Mouse (Mus musculus) forebrain, embryonic 16.5 days (tissue): ENCODE measurements around the gene Txnrd1. TPM values are rescaled to one million over a fixed set of nuclear protein-coding genes. Genes with fewer than 3 reads are reported as not detected.

ENCODE experiments used
- ATAC-seq: fragments of 200-750 bp; cut with Nextera tagmentation; 2 replicates; pipeline ENCODE4 v1.8.0; 2017; ENCODE audit warnings: mild to moderate bottlenecking, moderate library complexity
- H3K27ac ChIP-seq: fragments of 300-500 bp; sonication (generic); 2 replicates; pipeline ENCODE4 v1.5.1; 2014; ENCODE audit warnings: low read length, control low read depth
- H3K27me3 ChIP-seq: fragments of 300-500 bp; sonication (generic); replicated peaks from 2 replicates; pipeline ENCODE4 v1.6.1; 2014; ENCODE audit warnings: low read length; ENCODE audit not compliant: control insufficient read depth, insufficient read depth
- H3K36me3 ChIP-seq: fragments of 300-500 bp; sonication (generic); 2 replicates; pipeline ENCODE4 v1.6.1; 2014; ENCODE audit not compliant: control insufficient read depth, insufficient read depth
- H3K4me1 ChIP-seq: fragments of 300-500 bp; sonication (generic); replicated peaks from 2 replicates; pipeline ENCODE4 v1.6.1; 2014; ENCODE audit warnings: low read length; ENCODE audit not compliant: control insufficient read depth, insufficient read depth
- H3K4me2 ChIP-seq: fragments of 300-500 bp; sonication (generic); 2 replicates; pipeline ENCODE4 v1.6.1; 2014; ENCODE audit warnings: mild to moderate bottlenecking, low read length, control low read depth
- H3K4me3 ChIP-seq: fragments of 300-500 bp; sonication (generic); replicated peaks from 2 replicates; pipeline ENCODE4 v1.5.1; 2014; ENCODE audit warnings: mild to moderate bottlenecking, low read length, control low read depth
- H3K9ac ChIP-seq: fragments of 300-500 bp; sonication (generic); replicated peaks from 2 replicates; pipeline ENCODE4 v1.6.1; 2014; ENCODE audit warnings: low read depth, low read length, control low read depth
- H3K9me3 ChIP-seq: fragments of 300-500 bp; sonication (generic); 2 replicates; pipeline ENCODE4 v1.6.1; 2016; ENCODE audit warnings: low read length; ENCODE audit not compliant: control insufficient read depth
- WGBS: fragments of 180-500 bp; shearing (Covaris S2); extraction: QIAGEN DNeasy Blood & Tissue Kit; methylation state at CpG from one replicate; pipeline ENCODE4 v1.1.7; 2014; 5-methylcytosine and 5-hydroxymethylcytosine counted together
- polyA plus RNA-seq: library from polyadenylated mRNA; unstranded; fragments of >200 nt; fragmentation: Nextera tagmentation; extraction: Ambion mirVana; gene quantifications from 2 replicates; pipeline ENCODE4 v1.2.1, GENCODE M21; 2015

Txnrd1 gene
- polyA plus RNA-seq, 1 experiment from 2014 or later: 157 TPM

GRCm38 (mm10) chr10:82826516-82826915, 7.2 kb upstream of the Txnrd1 start:
- Histone ChIP-seq H3K4me3 (no peak overlapping the region), H3K27me3 (no peaks in the 10 kb centered on the region), H3K36me3 (no peaks in the 10 kb centered on the region), H3K9me3 (no peaks in the 10 kb centered on the region), H3K9ac (no peak overlapping the region), H3K27ac (no peak overlapping the region), H3K4me2 (peak overlapping the region; percentile 11; the same call in 1 of the 2 replicates), H3K4me1 (peaks cover 13% of the 10 kb centered on the region)
- WGBS: 31% methylated on average over 6 of the region's 6 CpGs
- ATAC-seq: peak; percentile 94

- Histone ChIP-seq H3K27ac (no peak overlapping the region), H3K9ac (no peak overlapping the region), H3K36me3 (no peaks in the 10 kb centered on the region), H3K9me3 (no peaks in the 10 kb centered on the region), H3K4me3 (no peak overlapping the region), H3K4me2 (no peak overlapping the region), H3K4me1 (no peaks in the 10 kb centered on the region), H3K27me3 (no peaks in the 10 kb centered on the region)
- ATAC-seq: no peak
- 70% methylated on average over 3 of the region's 3 CpGs for WGBS
Measured at GRCm38 (mm10) chr10:82835898-82836297, 2.1 kb downstream of the Txnrd1 start.

- Histone ChIP-seq H3K4me2 (no peak overlapping the region), H3K4me3 (no peak overlapping the region), H3K4me1 (no peaks in the 10 kb centered on the region), H3K9ac (no peak overlapping the region), H3K27me3 (no peaks in the 10 kb centered on the region), H3K36me3 (no peaks in the 10 kb centered on the region), H3K9me3 (no peaks in the 10 kb centered on the region), H3K27ac (no peak overlapping the region)
- ATAC-seq: no peak
- WGBS: 80% methylated on average over 7 of the region's 7 CpGs
Measured at GRCm38 (mm10) chr10:82838390-82838789, 4.6 kb downstream of the Txnrd1 start.

- Histone ChIP-seq H3K4me1 (no peaks in the 10 kb centered on the region), H3K4me2 (no peak overlapping the region), H3K27ac (no peak overlapping the region), H3K4me3 (no peak overlapping the region), H3K9me3 (no peaks in the 10 kb centered on the region), H3K9ac (no peak overlapping the region), H3K36me3 (no peaks in the 10 kb centered on the region), H3K27me3 (no peaks in the 10 kb centered on the region)
- ATAC-seq: no peak
- 67% methylated on average over 6 of the region's 6 CpGs for WGBS
Measured at GRCm38 (mm10) chr10:82844090-82844489, 10.3 kb downstream of the Txnrd1 start.

GRCm38 (mm10) chr10:82844731-82845130, 11.0 kb downstream of the Txnrd1 start:
- H3K4me1 ChIP-seq: no peaks in the 10 kb centered on the region
- no peaks in the 10 kb centered on the region for H3K36me3 ChIP-seq
- H3K27ac ChIP-seq: no peak overlapping the region
- no peak overlapping the region for H3K4me2 ChIP-seq
- no peak overlapping the region for H3K4me3 ChIP-seq
- H3K27me3 ChIP-seq: no peaks in the 10 kb centered on the region
- no peak for ATAC-seq
- WGBS: 85% methylated on average over 7 of the region's 8 CpGs
- no peak overlapping the region for H3K9ac ChIP-seq
- no peaks in the 10 kb centered on the region for H3K9me3 ChIP-seq

- H3K4me3 ChIP-seq: no peak overlapping the region
- H3K27me3 ChIP-seq: no peaks in the 10 kb centered on the region
- H3K4me2 ChIP-seq: no peak overlapping the region
- H3K9me3 ChIP-seq: no peaks in the 10 kb centered on the region
- no peak for ATAC-seq
- no peaks in the 10 kb centered on the region for H3K36me3 ChIP-seq
- no peaks in the 10 kb centered on the region for H3K4me1 ChIP-seq
- WGBS: 87% methylated on average over 9 of the region's 9 CpGs
- H3K9ac ChIP-seq: no peak overlapping the region
- no peak overlapping the region for H3K27ac ChIP-seq
Measured at GRCm38 (mm10) chr10:82847821-82848459, 14.2 kb downstream of the Txnrd1 start.

GRCm38 (mm10) chr10:82849686-82850353, 16.1 kb downstream of the Txnrd1 start:
- Histone ChIP-seq H3K9me3 (no peaks in the 10 kb centered on the region), H3K9ac (no peak overlapping the region), H3K27me3 (no peaks in the 10 kb centered on the region), H3K27ac (no peak overlapping the region), H3K4me1 (no peaks in the 10 kb centered on the region), H3K4me2 (no peak overlapping the region), H3K36me3 (no peaks in the 10 kb centered on the region), H3K4me3 (no peak overlapping the region)
- ATAC-seq: no peak
- 45% methylated on average over 16 of the region's 16 CpGs for WGBS

- no peaks in the 10 kb centered on the region for H3K4me1 ChIP-seq
- no peaks in the 10 kb centered on the region for H3K36me3 ChIP-seq
- ATAC-seq: no peak
- WGBS: 80% methylated on average over 5 of the region's 5 CpGs
- H3K27me3 ChIP-seq: no peaks in the 10 kb centered on the region
- no peak overlapping the region for H3K27ac ChIP-seq
- no peaks in the 10 kb centered on the region for H3K9me3 ChIP-seq
- no peak overlapping the region for H3K4me3 ChIP-seq
- H3K9ac ChIP-seq: no peak overlapping the region
- H3K4me2 ChIP-seq: no peak overlapping the region
Measured at GRCm38 (mm10) chr10:82850354-82850752, 16.6 kb downstream of the Txnrd1 start.

GRCm38 (mm10) chr10:82851751-82852150, 18.0 kb downstream of the Txnrd1 start:
- no peak overlapping the region for H3K27ac ChIP-seq
- no peak for ATAC-seq
- no peaks in the 10 kb centered on the region for H3K4me1 ChIP-seq
- no peak overlapping the region for H3K4me3 ChIP-seq
- no peak overlapping the region for H3K4me2 ChIP-seq
- H3K9ac ChIP-seq: no peak overlapping the region
- no peaks in the 10 kb centered on the region for H3K9me3 ChIP-seq
- H3K36me3 ChIP-seq: no peaks in the 10 kb centered on the region
- H3K27me3 ChIP-seq: no peaks in the 10 kb centered on the region
- WGBS: 89% methylated on average over 6 of the region's 6 CpGs
